Mouse (Mus musculus): ENCODE measurements at regions not wholly inside any gene's neighbourhood (a gene's known extent, or its start where the extent isn't known, plus 50 kb on each side); places are given as distances from the start of the nearest gene placed in this dataset.

DNA sequence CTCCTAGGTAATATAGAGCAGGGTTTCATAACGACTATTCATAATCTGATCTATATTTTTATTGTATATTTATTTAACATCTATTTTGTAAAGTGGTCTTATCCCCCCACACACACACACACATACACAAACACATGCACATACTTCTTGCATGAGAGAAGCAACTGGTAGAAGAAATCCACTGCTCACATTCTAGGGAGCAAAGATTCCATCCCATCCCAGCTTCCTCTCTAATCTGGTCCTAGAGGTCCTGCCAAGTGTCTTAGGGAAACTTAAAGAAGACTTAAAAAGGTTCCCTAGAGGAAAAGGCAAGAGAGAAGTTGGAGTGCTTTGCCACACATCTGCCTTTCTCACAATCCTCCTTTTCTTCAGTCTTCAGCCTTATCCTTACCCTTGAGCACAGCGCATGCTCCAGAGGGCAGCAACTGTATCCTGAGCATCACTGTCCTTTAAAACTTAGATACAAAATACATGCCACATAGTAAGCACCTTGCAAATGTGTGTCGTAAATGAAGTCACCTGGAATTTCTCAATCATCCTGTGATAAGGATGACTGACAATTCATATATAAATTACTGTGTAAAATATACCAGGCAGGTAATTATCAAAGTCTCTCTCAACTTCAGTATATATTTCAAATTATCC is 1677.9 kb upstream of the 5930422O12Rik start:
- no peak overlapping the region for H3K27ac ChIP-seq
- H3K27me3 ChIP-seq = no peaks in the 10 kb centered on the region
- H3K4me3 ChIP-seq = no peak overlapping the region
- no peaks in the 10 kb centered on the region for H3K4me1 ChIP-seq
- no peaks in the 10 kb centered on the region for H3K9me3 ChIP-seq (replicated peaks)
- H3K4me2 ChIP-seq (replicated peaks) = no peak overlapping the region
- no peaks in the 10 kb centered on the region for H3K36me3 ChIP-seq
- no peak for ATAC-seq (ENCODE audit: low FRiP score)
- no peak overlapping the region for H3K9ac ChIP-seq
- WGBS = 80% methylated on average over 3 of the region's 3 CpGs

DNA sequence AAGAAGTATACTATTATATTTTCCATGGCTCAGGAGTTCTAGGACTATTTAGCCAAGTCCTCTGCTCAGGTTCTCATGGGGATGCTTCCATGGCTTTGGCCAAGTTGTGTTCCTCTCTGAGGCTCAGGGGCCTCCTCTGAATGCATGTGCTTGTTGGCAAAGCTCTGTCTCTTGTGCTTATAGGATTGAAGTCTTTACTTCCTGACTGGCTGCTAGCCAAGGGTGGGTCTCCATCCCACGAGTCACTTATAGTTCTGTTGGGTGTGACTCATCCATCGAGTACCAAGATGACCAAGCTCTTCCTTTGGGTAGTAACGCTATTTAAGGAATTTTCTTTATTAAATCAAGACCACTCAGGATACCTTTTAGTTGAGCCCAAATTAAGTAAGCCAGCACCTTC is 1672.8 kb upstream of the 5930422O12Rik start:
- Histone ChIP-seq H3K27ac (no peak overlapping the region), H3K36me3 (no peaks in the 10 kb centered on the region), H3K4me1 (no peaks in the 10 kb centered on the region), H3K9ac (no peak overlapping the region), H3K27me3 (no peaks in the 10 kb centered on the region), H3K9me3 (replicated peaks) (no peaks in the 10 kb centered on the region), H3K4me3 (no peak overlapping the region), H3K4me2 (replicated peaks) (no peak overlapping the region)
- no peak for ATAC-seq (ENCODE audit: low FRiP score)
- WGBS = 85% methylated on average over 3 of the region's 3 CpGs

- Histone ChIP-seq H3K4me1 (no peaks in the 10 kb centered on the region), H3K27me3 (no peaks in the 10 kb centered on the region), H3K4me3 (no peak overlapping the region), H3K36me3 (no peaks in the 10 kb centered on the region), H3K9me3 (replicated peaks) (no peaks in the 10 kb centered on the region), H3K4me2 (replicated peaks) (no peak overlapping the region), H3K9ac (no peak overlapping the region), H3K27ac (no peak overlapping the region)
- WGBS = 91% methylated on average over 6 of the region's 6 CpGs
- no peak for ATAC-seq (ENCODE audit: low FRiP score)
Observed at GRCm38 (mm10) chr8:31762091-31762490, 1666.4 kb upstream of the 5930422O12Rik start.

Measured in hindbrain, embryonic 12.5 days (tissue).